Mouse (Mus musculus): ENCODE data around the gene Apela.

DNA sequence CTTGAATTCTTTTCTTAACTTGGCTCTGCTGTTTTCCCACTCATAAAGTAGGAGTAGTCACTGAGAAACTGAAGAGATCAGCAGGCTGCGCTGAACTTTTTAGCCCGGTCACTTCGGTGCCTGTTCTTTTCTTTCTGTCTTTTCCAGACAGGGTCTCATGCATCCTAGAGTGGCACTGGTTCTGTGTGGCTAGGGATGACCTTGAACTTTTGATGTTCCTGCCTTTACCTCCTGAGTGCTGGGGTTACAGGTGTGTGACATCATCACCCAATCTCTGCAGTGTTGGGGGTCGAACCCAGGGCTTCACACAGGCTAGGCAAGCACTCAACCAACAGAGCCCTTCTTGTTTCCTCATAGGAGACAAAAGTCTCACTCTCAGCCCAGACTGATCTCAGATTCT, 19.6 kb upstream of the Apela start:
- no peak for TF ChIP-seq CTCF (IDR thresholded peaks at IDR 0.05; ENCODE audit: borderline replicate concordance, control insufficient read depth, extremely low read depth, insufficient read depth, low read length, poor library complexity)
- no peak for TF ChIP-seq POLR2A (IDR thresholded peaks at IDR 0.05; ENCODE audit: control insufficient read depth, extremely low read depth, insufficient read depth, low read length, poor library complexity)

Data from thymus, adult 2 months (tissue).